Mouse (Mus musculus) MEL (cell line): ENCODE measurements around the gene Raly. TPM values are rescaled to one million over a fixed set of nuclear protein-coding genes. Genes with fewer than 3 reads are reported as not detected.

Experiments
- DNase-seq: peaks from one replicate; pipeline ENCODE4 v3.0.0; 2011; ENCODE audit warnings: low read depth, low spot score
- H3K27ac ChIP-seq: 2 replicates; pipeline ENCODE4 v1.5.1; 2012; ENCODE audit warnings: low read depth, mild to moderate bottlenecking, control low read depth, low read length, moderate library complexity; ENCODE audit not compliant: control insufficient read depth
- H3K27me3 ChIP-seq, 2 experiments: fragments of 150-350 bp in 1 of 2; sonication (generic) in 1 of 2; 2 replicates each; pipeline ENCODE4 v1.6.1; 2012; ENCODE audit warnings: low read length in 2 of 2, mild to moderate bottlenecking in 2 of 2, improper control_type of control experiment in 1 of 2, moderate library complexity in 1 of 2; ENCODE audit not compliant: insufficient read depth in 2 of 2, control insufficient read depth in 1 of 2
- H3K36me3 ChIP-seq, 2 experiments: 2 replicates each; pipeline ENCODE4 v1.6.1; 2012 to 2014; ENCODE audit warnings: low read length in 2 of 2, improper control_type of control experiment in 1 of 2, inconsistent platforms in 1 of 2, mild to moderate bottlenecking in 1 of 2; ENCODE audit not compliant: insufficient read depth in 2 of 2, control insufficient read depth in 1 of 2
- H3K4me1 ChIP-seq, 2 experiments: fragments of 150-350 bp in 1 of 2; sonication (generic) in 1 of 2; 2 replicates each; pipeline ENCODE4 v1.6.1; 2012; ENCODE audit warnings: low read length in 2 of 2, improper control_type of control experiment in 1 of 2, mild to moderate bottlenecking in 1 of 2; ENCODE audit not compliant: insufficient read depth in 2 of 2, control insufficient read depth in 1 of 2
- H3K4me3 ChIP-seq, 2 experiments: fragments of 150-350 bp in 1 of 2; sonication (generic) in 1 of 2; 2 replicates each; pipeline ENCODE4 v1.5.1; 2012; ENCODE audit warnings: low read depth in 2 of 2, low read length in 2 of 2, mild to moderate bottlenecking in 2 of 2, moderate library complexity in 2 of 2, control low read depth in 1 of 2, improper control_type of control experiment in 1 of 2; ENCODE audit not compliant: control insufficient read depth in 1 of 2, insufficient read depth in 1 of 2
- H3K79me2 ChIP-seq: 2 replicates; pipeline ENCODE4 v1.6.1; 2012; ENCODE audit warnings: mild to moderate bottlenecking, low read length, moderate library complexity; ENCODE audit not compliant: control insufficient read depth, poor library complexity, insufficient read depth
- H3K9ac ChIP-seq: 2 replicates; pipeline ENCODE4 v1.6.1; 2012; ENCODE audit warnings: low read depth, mild to moderate bottlenecking, control low read depth, low read length, moderate library complexity; ENCODE audit not compliant: control insufficient read depth, poor library complexity, severe bottlenecking
- H3K9me3 ChIP-seq: fragments of 150-350 bp; sonication (generic); replicated peaks from 2 replicates; pipeline ENCODE4 v1.6.1; 2012; ENCODE audit warnings: mild to moderate bottlenecking, low read length, improper control_type of control experiment, moderate library complexity; ENCODE audit not compliant: insufficient read depth
- BHLHE40 ChIP-seq: IDR thresholded peaks from 2 replicates; pipeline ENCODE4 v1.6.1; 2012; ENCODE audit warnings: low read depth, mild to moderate bottlenecking, inconsistent platforms, low read length, improper control_type of control experiment, borderline replicate concordance
- E2F4 ChIP-seq: IDR thresholded peaks from 2 replicates; pipeline ENCODE4 v1.6.1; 2011; ENCODE audit warnings: low read depth, low read length, improper control_type of control experiment, borderline replicate concordance
- EP300 ChIP-seq, 2 experiments: IDR thresholded peaks; 2 replicates each; pipeline ENCODE4 v1.6.1; 2011; ENCODE audit warnings: improper control_type of control experiment in 2 of 2, low read length in 2 of 2, low read depth in 1 of 2, mild to moderate bottlenecking in 1 of 2
- ETS1 ChIP-seq: IDR thresholded peaks from 2 replicates; pipeline ENCODE4 v1.6.1; 2012; ENCODE audit warnings: low read depth, mild to moderate bottlenecking, inconsistent platforms, low read length, improper control_type of control experiment, moderate library complexity
- GATA1 ChIP-seq: IDR thresholded peaks from 2 replicates; pipeline ENCODE4 v1.6.1; 2011; ENCODE audit warnings: low read depth, low read length, improper control_type of control experiment
- HCFC1 ChIP-seq: IDR thresholded peaks from 2 replicates; pipeline ENCODE4 v1.6.1; 2012; ENCODE audit warnings: low read depth, mild to moderate bottlenecking, inconsistent platforms, low read length, improper control_type of control experiment, moderate library complexity
- JUND ChIP-seq: IDR thresholded peaks from 2 replicates; pipeline ENCODE4 v1.6.1; 2011; ENCODE audit warnings: low read depth, mild to moderate bottlenecking, improper control_type of control experiment, low read length
- MAFK ChIP-seq: IDR thresholded peaks from 2 replicates; pipeline ENCODE4 v1.6.1; 2011; ENCODE audit warnings: low read depth, mild to moderate bottlenecking, low read length, improper control_type of control experiment, borderline replicate concordance
- MAX ChIP-seq: IDR thresholded peaks from 2 replicates; pipeline ENCODE4 v1.6.1; 2011; ENCODE audit warnings: low read length, improper control_type of control experiment
- MAZ ChIP-seq: IDR thresholded peaks from 2 replicates; pipeline ENCODE4 v1.6.1; 2012; ENCODE audit warnings: low read depth, mild to moderate bottlenecking, inconsistent platforms, low read length, improper control_type of control experiment
- MEF2A ChIP-seq: IDR thresholded peaks from 2 replicates; pipeline ENCODE4 v1.6.1; 2014; ENCODE audit warnings: low read depth, mild to moderate bottlenecking, inconsistent platforms, low read length, improper control_type of control experiment; ENCODE audit not compliant: poor library complexity, insufficient replicate concordance, severe bottlenecking; ENCODE audit errors: extremely low read depth
- MXI1 ChIP-seq: IDR thresholded peaks from 2 replicates; pipeline ENCODE4 v1.6.1; 2011; ENCODE audit warnings: mild to moderate bottlenecking, low read depth, low read length, improper control_type of control experiment
- MYC ChIP-seq: IDR thresholded peaks from 2 replicates; pipeline ENCODE4 v1.6.1; 2011; ENCODE audit warnings: low read depth, mild to moderate bottlenecking, low read length, improper control_type of control experiment, moderate library complexity
- NELFE ChIP-seq: IDR thresholded peaks from 2 replicates; pipeline ENCODE4 v1.6.1; 2011; ENCODE audit warnings: low read depth, low read length, improper control_type of control experiment
- NRF1 ChIP-seq: IDR thresholded peaks from 2 replicates; pipeline ENCODE4 v1.6.1; 2014; ENCODE audit warnings: low read depth, mild to moderate bottlenecking, inconsistent platforms, low read length, improper control_type of control experiment, moderate library complexity; ENCODE audit not compliant: poor library complexity, insufficient read depth, severe bottlenecking
- POLR2A ChIP-seq, 2 experiments: IDR thresholded peaks; 2 replicates each; pipeline ENCODE4 v1.6.1; 2011 to 2012; ENCODE audit warnings: low read length in 2 of 2, mild to moderate bottlenecking in 2 of 2, control low read depth in 1 of 2, improper control_type of control experiment in 1 of 2, low read depth in 1 of 2, moderate library complexity in 1 of 2; ENCODE audit not compliant: control insufficient read depth in 1 of 2, insufficient read depth in 1 of 2, poor library complexity in 1 of 2
- POLR2AphosphoS2 ChIP-seq: IDR thresholded peaks from 2 replicates; pipeline ENCODE4 v1.6.1; 2011; ENCODE audit warnings: low read length, improper control_type of control experiment
- POLR2AphosphoS5 ChIP-seq: IDR thresholded peaks from 2 replicates; pipeline ENCODE4 v1.6.1; 2012; ENCODE audit warnings: low read depth, borderline replicate concordance, mild to moderate bottlenecking, inconsistent platforms, low read length, moderate library complexity, mixed read lengths
- RCOR1 ChIP-seq: IDR thresholded peaks from 2 replicates; pipeline ENCODE4 v1.6.1; 2012; ENCODE audit warnings: low read depth, mild to moderate bottlenecking, inconsistent platforms, low read length, improper control_type of control experiment
- SIN3A ChIP-seq: IDR thresholded peaks from 2 replicates; pipeline ENCODE4 v1.6.1; 2012; ENCODE audit warnings: low read length, improper control_type of control experiment, inconsistent platforms
- TBP ChIP-seq: IDR thresholded peaks from 2 replicates; pipeline ENCODE4 v1.8.0; 2011; ENCODE audit warnings: low read depth, low read length, improper control_type of control experiment
- UBTF ChIP-seq: IDR thresholded peaks from 2 replicates; pipeline ENCODE4 v1.6.1; 2012; ENCODE audit warnings: low read depth, mild to moderate bottlenecking, inconsistent platforms, low read length, improper control_type of control experiment, moderate library complexity, borderline replicate concordance; ENCODE audit not compliant: insufficient read depth
- USF1 ChIP-seq: IDR thresholded peaks from 2 replicates; pipeline ENCODE4 v1.6.1; 2014; ENCODE audit warnings: low read depth, mild to moderate bottlenecking, inconsistent platforms, low read length, improper control_type of control experiment, moderate library complexity
- USF2 ChIP-seq, 2 experiments: IDR thresholded peaks; 2 replicates each; pipeline ENCODE4 v1.6.1; 2011 to 2012; ENCODE audit warnings: improper control_type of control experiment in 2 of 2, low read length in 2 of 2, borderline replicate concordance in 1 of 2, inconsistent platforms in 1 of 2, low read depth in 1 of 2, mild to moderate bottlenecking in 1 of 2; ENCODE audit not compliant: insufficient read depth in 1 of 2
- ZC3H11A ChIP-seq: IDR thresholded peaks from 2 replicates; pipeline ENCODE4 v1.6.1; 2012; ENCODE audit warnings: low read depth, mild to moderate bottlenecking, inconsistent platforms, low read length, improper control_type of control experiment
- ZKSCAN1 ChIP-seq: IDR thresholded peaks from 2 replicates; pipeline ENCODE4 v1.6.1; 2012; ENCODE audit warnings: low read depth, mild to moderate bottlenecking, inconsistent platforms, low read length, improper control_type of control experiment, moderate library complexity
- ZMIZ1 ChIP-seq: IDR thresholded peaks from 2 replicates; pipeline ENCODE4 v1.6.1; 2012; ENCODE audit warnings: low read depth, mild to moderate bottlenecking, inconsistent platforms, low read length, improper control_type of control experiment, moderate library complexity
- ZNF384 ChIP-seq: IDR thresholded peaks from 2 replicates; pipeline ENCODE4 v1.6.1; 2012; ENCODE audit warnings: low read depth, mild to moderate bottlenecking, inconsistent platforms, low read length, improper control_type of control experiment
- polyA plus RNA-seq, 2 experiments: library from polyadenylated mRNA; stranded (reverse) in 1 of 2; unstranded in 1 of 2; fragments of >175 nt in 1 of 2; fragments of >200 nt in 1 of 2; gene quantifications; 2 replicates each; pipeline versions ENCODE4 v1.2.1 to v1.2.4; 2012; ENCODE audit warnings: low replicate concordance in 2 of 2, low read depth in 1 of 2; ENCODE audit not compliant: insufficient read length in 2 of 2, insufficient read depth in 1 of 2, missing spikeins in 1 of 2
- total RNA-seq: library from RNA; depleted of rRNA; stranded (reverse); fragments of 300-350 nt; gene quantifications from 2 replicates; pipeline ENCODE4 v1.2.3, GENCODE M21; 2012

Raly gene
- total and polyA plus RNA-seq, 3 experiments = 214 to 407 TPM; not detected in 1

DNA sequence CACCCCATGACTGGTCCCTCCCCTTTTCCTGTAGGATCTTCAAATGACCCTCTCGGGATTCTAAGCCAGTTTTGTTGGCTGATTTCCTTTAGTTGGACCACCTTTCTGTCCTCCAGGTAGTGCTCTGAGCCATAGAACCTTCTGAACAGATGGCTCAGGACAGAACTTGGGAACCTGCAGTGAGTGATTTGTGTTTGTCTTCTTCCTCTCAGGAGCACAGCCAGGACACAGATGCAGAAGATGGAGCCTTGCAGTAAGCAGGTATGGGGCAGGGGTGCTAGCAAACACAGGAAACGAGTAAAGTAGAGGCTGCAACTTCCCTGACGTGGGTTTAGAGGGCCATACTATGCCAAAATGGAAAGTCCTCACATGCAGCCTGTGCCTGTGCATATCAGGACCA, 74.8 kb downstream of the Raly start (continued):
- no peak for TF ChIP-seq SIN3A

DNA sequence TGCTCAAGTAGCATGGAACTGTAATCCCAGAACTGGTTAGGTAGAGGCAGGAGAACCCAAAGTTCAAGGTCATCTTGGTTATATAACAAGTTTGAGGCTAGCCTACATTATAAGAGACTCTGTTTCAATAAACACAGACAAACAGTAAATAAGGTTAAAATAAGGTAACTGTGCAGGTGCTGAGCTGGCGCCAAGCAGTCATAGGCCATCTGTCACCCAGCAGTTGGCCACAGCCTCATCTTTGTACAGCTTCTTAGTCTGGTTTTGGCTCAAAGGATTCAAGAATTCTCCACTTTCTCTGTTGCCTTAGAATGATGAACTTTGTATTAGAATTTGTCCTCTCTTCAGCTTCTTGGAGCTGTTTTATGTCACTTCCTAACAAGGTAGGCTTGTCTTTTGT, 77.2 kb downstream of the Raly start:
- Histone ChIP-seq H3K79me2 (no peaks in the 10 kb centered on the region), H3K4me3 (no peak overlapping the region)
- TF ChIP-seq RCOR1 (no peak), TBP (no peak), MYC (no peak), E2F4 (no peak), MAZ (no peak), JUND (no peak), ZKSCAN1 (no peak), MEF2A (no peak), USF2 (IDR thresholded peaks at IDR 0.05; ENCODE audit: borderline replicate concordance in 1 of 2, insufficient read depth in 1 of 2, low read depth in 1 of 2, low read length in 2 of 2) (no peak), MAFK (no peak), ZC3H11A (no peak), GATA1 (no peak), POLR2AphosphoS2 (no peak), ZNF384 (no peak), BHLHE40 (no peak), UBTF (no peak)

DNA sequence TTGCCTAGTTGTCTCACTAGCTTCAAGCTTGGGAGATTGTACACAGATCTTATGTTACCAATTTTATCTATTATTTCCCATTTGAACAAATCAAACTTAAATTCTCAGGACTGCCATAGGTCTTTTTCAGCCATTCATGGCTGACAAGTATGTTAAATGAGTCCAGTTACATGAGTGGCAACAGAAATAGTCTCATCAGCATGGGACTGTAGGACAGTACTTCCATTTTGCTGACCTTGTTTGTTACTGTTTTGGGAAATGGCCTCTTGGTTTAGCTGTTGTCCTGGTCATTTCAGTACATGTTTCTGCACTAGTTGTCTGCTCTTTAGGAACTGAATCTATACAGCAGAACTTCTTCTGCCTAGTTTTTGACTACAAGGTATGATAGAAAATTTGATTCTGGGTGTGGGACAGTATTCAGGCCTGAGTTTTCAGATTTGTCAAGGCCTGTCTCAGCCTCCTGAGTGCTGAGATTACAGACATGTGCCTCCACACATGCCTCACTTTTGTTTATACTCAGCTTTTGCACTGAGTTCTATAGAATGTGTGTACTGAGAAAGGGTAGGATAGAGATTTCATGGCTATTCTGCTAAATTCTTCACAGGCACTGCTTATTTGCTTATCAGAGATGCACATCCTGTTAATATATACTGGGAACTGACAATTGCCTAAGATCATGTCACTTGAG, 79.2 kb downstream of the Raly start:
- H3K4me3 ChIP-seq = no peak overlapping the region
- H3K9ac ChIP-seq = no peak overlapping the region
- peak; percentile 38 for DNase-seq
- no peaks in the 10 kb centered on the region for H3K79me2 ChIP-seq
- no peak overlapping the region for H3K27ac ChIP-seq
- H3K9me3 ChIP-seq = no peaks in the 10 kb centered on the region
- no peaks in the 10 kb centered on the region for H3K4me1 ChIP-seq
- H3K36me3 ChIP-seq = peaks cover 0 to 29% of the 10 kb centered on the region in 2 experiments; a peak in 2 of 4 replicates
- H3K27me3 ChIP-seq = no peaks in the 10 kb centered on the region
- TF ChIP-seq ZMIZ1 (peak; percentile 84; the same call in 1 of the 2 replicates), USF2 (IDR thresholded peaks at IDR 0.05; ENCODE audit: borderline replicate concordance in 1 of 2, insufficient read depth in 1 of 2, low read depth in 1 of 2, low read length in 2 of 2) (no peak), MAFK (no peak), ZC3H11A (no peak), MAX (no peak), EP300 (IDR thresholded peaks at IDR 0.05; ENCODE audit: low read depth in 1 of 2, low read length in 2 of 2) (no peak), ETS1 (no peak), USF1 (no peak), NELFE (no peak), POLR2AphosphoS5 (no peak), ZNF384 (no peak), SIN3A (no peak), MXI1 (no peak), HCFC1 (no peak), UBTF (no peak), POLR2A (IDR thresholded peaks at IDR 0.05; ENCODE audit: control insufficient read depth in 1 of 2, insufficient read depth in 1 of 2, low read depth in 1 of 2, low read length in 2 of 2, poor library complexity in 1 of 2) (peak in 1 of 2 experiments; percentile 22; a peak in 1 of 4 replicates), NRF1 (no peak)

More for the DNA sequence above, 77.2 kb downstream of the Raly start:
- no peak for DNase-seq
- no peaks in the 10 kb centered on the region for H3K4me1 ChIP-seq
- H3K27me3 ChIP-seq = no peaks in the 10 kb centered on the region
- H3K9ac ChIP-seq = no peak overlapping the region
- H3K27ac ChIP-seq = no peak overlapping the region
- peaks cover 0 to 23% of the 10 kb centered on the region in 2 experiments; a peak in 2 of 4 replicates for H3K36me3 ChIP-seq
- H3K9me3 ChIP-seq = no peaks in the 10 kb centered on the region
